Mouse (Mus musculus): Measurements from ENCODE around the gene Mcrip2. TPM values are rescaled to one million over a fixed set of nuclear protein-coding genes. Genes with fewer than 3 reads are reported as not detected.

Gene Mcrip2
- polyA plus RNA-seq, 1 experiment from 2014 or later, result 7.3 TPM

- no peak for DNase-seq (ENCODE audit: low spot score)
- WGBS, result 78% methylated on average over 8 of the region's 8 CpGs
- no peak overlapping the region for H3K9ac ChIP-seq (replicated peaks; ENCODE audit: low read length)
- H3K4me2 ChIP-seq (ENCODE audit: low read depth, low read length), result no peak overlapping the region
- no peak for ATAC-seq (replicated peaks; ENCODE audit: insufficient number of reproducible peaks, low FRiP score, low TSS enrichment, low read depth)
- no peak overlapping the region for H3K27ac ChIP-seq (replicated peaks; ENCODE audit: low read depth, low read length)
- no peaks in the 10 kb centered on the region for H3K27me3 ChIP-seq (ENCODE audit: control insufficient read depth, insufficient read depth, low read length)
- no peak overlapping the region for H3K4me3 ChIP-seq (ENCODE audit: low read depth, low read length)
- peaks cover 19% of the 10 kb centered on the region for H3K4me1 ChIP-seq (ENCODE audit: control insufficient read depth, insufficient read depth, low read length)
- no peaks in the 10 kb centered on the region; the same call in none of the 2 replicates for H3K36me3 ChIP-seq (replicated peaks; ENCODE audit: control insufficient read depth, insufficient read depth, low read depth, low read length)
- no peaks in the 10 kb centered on the region for H3K9me3 ChIP-seq (replicated peaks; ENCODE audit: control insufficient read depth, low read length)
Measured at GRCm38 (mm10) chr17:25879750-25880149, 11.2 kb upstream of the Mcrip2 start.

GRCm38 (mm10) chr17:25879261-25879660 lies 10.7 kb upstream of the Mcrip2 start:
- H3K27ac ChIP-seq (replicated peaks; ENCODE audit: low read depth, low read length), result no peak overlapping the region

GRCm38 (mm10) chr17:25878611-25879180 lies 10.1 kb upstream of the Mcrip2 start:
- 85% methylated on average over 19 of the region's 19 CpGs for WGBS
- Histone ChIP-seq H3K27ac (replicated peaks; ENCODE audit: low read depth, low read length) (no peak overlapping the region), H3K4me2 (ENCODE audit: low read depth, low read length) (no peak overlapping the region), H3K4me1 (ENCODE audit: control insufficient read depth, insufficient read depth, low read length) (peaks cover 19% of the 10 kb centered on the region), H3K9me3 (replicated peaks; ENCODE audit: control insufficient read depth, low read length) (no peaks in the 10 kb centered on the region), H3K27me3 (ENCODE audit: control insufficient read depth, insufficient read depth, low read length) (no peaks in the 10 kb centered on the region), H3K9ac (replicated peaks; ENCODE audit: low read length) (no peak overlapping the region), H3K4me3 (ENCODE audit: low read depth, low read length) (no peak overlapping the region), H3K36me3 (replicated peaks; ENCODE audit: control insufficient read depth, insufficient read depth, low read depth, low read length) (no peaks in the 10 kb centered on the region; the same call in none of the 2 replicates)
- no peak for DNase-seq (ENCODE audit: low spot score)
- no peak for ATAC-seq (replicated peaks; ENCODE audit: insufficient number of reproducible peaks, low FRiP score, low TSS enrichment, low read depth)

More at GRCm38 (mm10) chr17:25879261-25879660, 10.7 kb upstream of the Mcrip2 start:
- Histone ChIP-seq H3K9ac (replicated peaks; ENCODE audit: low read length) (no peak overlapping the region), H3K9me3 (replicated peaks; ENCODE audit: control insufficient read depth, low read length) (no peaks in the 10 kb centered on the region), H3K36me3 (replicated peaks; ENCODE audit: control insufficient read depth, insufficient read depth, low read depth, low read length) (no peaks in the 10 kb centered on the region; the same call in none of the 2 replicates), H3K27me3 (ENCODE audit: control insufficient read depth, insufficient read depth, low read length) (no peaks in the 10 kb centered on the region), H3K4me3 (ENCODE audit: low read depth, low read length) (no peak overlapping the region), H3K4me2 (ENCODE audit: low read depth, low read length) (no peak overlapping the region), H3K4me1 (ENCODE audit: control insufficient read depth, insufficient read depth, low read length) (peaks cover 19% of the 10 kb centered on the region)
- ATAC-seq (replicated peaks; ENCODE audit: insufficient number of reproducible peaks, low FRiP score, low TSS enrichment, low read depth), result no peak
- 48% methylated on average over 4 of the region's 4 CpGs for WGBS
- no peak for DNase-seq (ENCODE audit: low spot score)

DNA sequence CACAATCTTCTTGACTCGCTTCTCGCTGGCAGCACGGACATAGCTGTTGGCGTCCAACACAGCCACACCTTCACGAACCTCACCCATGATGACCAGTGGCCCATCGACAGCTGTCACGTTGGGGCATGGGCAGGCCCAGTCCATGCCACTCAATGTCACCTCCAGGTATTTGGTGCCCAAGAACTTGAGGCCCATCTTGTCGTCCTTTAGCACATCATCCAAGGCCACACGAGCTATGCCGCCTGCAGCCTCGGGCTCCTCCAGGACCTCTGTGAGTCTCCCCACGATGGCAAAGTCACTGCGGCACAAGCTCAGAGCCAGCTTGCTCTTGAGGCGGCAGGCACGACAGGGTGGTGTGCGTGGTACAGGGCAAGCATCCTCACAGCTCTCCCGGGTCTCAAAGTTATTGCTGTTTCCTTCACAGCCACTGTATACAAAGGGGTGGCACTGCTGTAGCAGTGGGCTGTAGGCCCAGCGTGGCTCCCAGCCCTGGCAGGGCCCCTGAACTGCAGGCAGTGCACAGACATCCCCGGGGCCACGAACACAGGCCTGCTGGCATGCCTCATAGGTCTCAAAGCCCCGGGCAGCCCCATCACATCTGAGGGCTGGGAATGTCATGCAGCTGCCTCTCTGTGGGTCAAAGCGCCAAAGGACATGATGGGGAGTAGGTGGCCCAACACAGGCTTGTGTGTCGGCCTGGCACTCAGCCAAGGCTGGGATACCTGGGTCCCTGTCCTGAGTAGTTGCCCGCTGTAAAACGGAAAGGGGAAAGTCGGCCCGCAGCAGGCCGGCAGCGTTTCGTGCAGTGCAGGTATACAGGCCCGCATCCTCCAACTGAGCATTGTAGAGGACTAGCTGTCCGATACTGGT lies 9.4 kb upstream of the Mcrip2 start:
- H3K4me2 ChIP-seq (ENCODE audit: low read depth, low read length), result no peak overlapping the region
- no peaks in the 10 kb centered on the region; the same call in none of the 2 replicates for H3K36me3 ChIP-seq (replicated peaks; ENCODE audit: control insufficient read depth, insufficient read depth, low read depth, low read length)
- H3K9me3 ChIP-seq (replicated peaks; ENCODE audit: control insufficient read depth, low read length), result no peaks in the 10 kb centered on the region
- H3K27ac ChIP-seq (replicated peaks; ENCODE audit: low read depth, low read length), result no peak overlapping the region
- H3K4me3 ChIP-seq (ENCODE audit: low read depth, low read length), result no peak overlapping the region
- DNase-seq (ENCODE audit: low spot score), result no peak
- H3K4me1 ChIP-seq (ENCODE audit: control insufficient read depth, insufficient read depth, low read length), result peaks cover 19% of the 10 kb centered on the region
- 92% methylated on average over 32 of the region's 32 CpGs for WGBS
- H3K9ac ChIP-seq (replicated peaks; ENCODE audit: low read length), result no peak overlapping the region
- no peak for ATAC-seq (replicated peaks; ENCODE audit: insufficient number of reproducible peaks, low FRiP score, low TSS enrichment, low read depth)
- H3K27me3 ChIP-seq (ENCODE audit: control insufficient read depth, insufficient read depth, low read length), result no peaks in the 10 kb centered on the region

DNA sequence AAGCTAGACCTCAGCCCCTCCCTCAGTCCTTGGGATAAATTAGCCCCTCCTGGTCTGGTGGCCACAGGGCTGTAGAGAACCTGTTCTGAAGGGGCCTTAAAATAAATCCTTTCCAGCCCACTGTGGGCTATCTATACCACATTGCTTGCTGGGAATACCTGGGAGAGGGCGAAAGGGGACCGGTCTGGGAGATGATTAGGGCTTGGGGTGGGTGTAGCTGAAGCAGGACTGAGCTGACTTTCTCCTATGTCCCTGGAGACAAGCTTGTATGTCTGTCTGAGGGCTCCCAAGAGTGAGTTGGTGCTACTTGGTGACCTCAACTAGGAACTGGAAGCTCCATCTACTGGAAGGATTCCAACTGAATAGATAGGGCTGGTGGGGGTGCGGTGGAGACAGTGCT lies 8.5 kb upstream of the Mcrip2 start:
- H3K4me3 ChIP-seq (ENCODE audit: low read depth, low read length), result no peak overlapping the region
- no peaks in the 10 kb centered on the region for H3K9me3 ChIP-seq (replicated peaks; ENCODE audit: control insufficient read depth, low read length)
- H3K9ac ChIP-seq (replicated peaks; ENCODE audit: low read length), result no peak overlapping the region
- peaks cover 17% of the 10 kb centered on the region for H3K4me1 ChIP-seq (ENCODE audit: control insufficient read depth, insufficient read depth, low read length)
- 93% methylated on average over 3 of the region's 3 CpGs for WGBS
- ATAC-seq (replicated peaks; ENCODE audit: insufficient number of reproducible peaks, low FRiP score, low TSS enrichment, low read depth) (no peak), DNase-seq (ENCODE audit: low spot score) (no peak)
- H3K36me3 ChIP-seq (replicated peaks; ENCODE audit: control insufficient read depth, insufficient read depth, low read depth, low read length), result no peaks in the 10 kb centered on the region; the same call in 1 of the 2 replicates
- H3K27me3 ChIP-seq (ENCODE audit: control insufficient read depth, insufficient read depth, low read length), result no peaks in the 10 kb centered on the region
- H3K4me2 ChIP-seq (ENCODE audit: low read depth, low read length), result no peak overlapping the region
- H3K27ac ChIP-seq (replicated peaks; ENCODE audit: low read depth, low read length), result no peak overlapping the region

- WGBS, result 54% methylated on average over 10 of the region's 10 CpGs
- no peaks in the 10 kb centered on the region for H3K27me3 ChIP-seq (ENCODE audit: control insufficient read depth, insufficient read depth, low read length)
- no peak overlapping the region for H3K27ac ChIP-seq (replicated peaks; ENCODE audit: low read depth, low read length)
- peak overlapping the region; percentile 92 for H3K4me2 ChIP-seq (ENCODE audit: low read depth, low read length)
- ATAC-seq (replicated peaks; ENCODE audit: insufficient number of reproducible peaks, low FRiP score, low TSS enrichment, low read depth) (no peak), DNase-seq (ENCODE audit: low spot score) (no peak)
- no peaks in the 10 kb centered on the region for H3K9me3 ChIP-seq (replicated peaks; ENCODE audit: control insufficient read depth, low read length)
- peak overlapping the region; percentile 76 for H3K9ac ChIP-seq (replicated peaks; ENCODE audit: low read length)
- peak overlapping the region; percentile 79 for H3K4me3 ChIP-seq (ENCODE audit: low read depth, low read length)
- H3K4me1 ChIP-seq (ENCODE audit: control insufficient read depth, insufficient read depth, low read length), result peaks cover 13% of the 10 kb centered on the region
- H3K36me3 ChIP-seq (replicated peaks; ENCODE audit: control insufficient read depth, insufficient read depth, low read depth, low read length), result no peaks in the 10 kb centered on the region; the same call in 1 of the 2 replicates
Measured at GRCm38 (mm10) chr17:25876347-25876915, 7.9 kb upstream of the Mcrip2 start.

DNA sequence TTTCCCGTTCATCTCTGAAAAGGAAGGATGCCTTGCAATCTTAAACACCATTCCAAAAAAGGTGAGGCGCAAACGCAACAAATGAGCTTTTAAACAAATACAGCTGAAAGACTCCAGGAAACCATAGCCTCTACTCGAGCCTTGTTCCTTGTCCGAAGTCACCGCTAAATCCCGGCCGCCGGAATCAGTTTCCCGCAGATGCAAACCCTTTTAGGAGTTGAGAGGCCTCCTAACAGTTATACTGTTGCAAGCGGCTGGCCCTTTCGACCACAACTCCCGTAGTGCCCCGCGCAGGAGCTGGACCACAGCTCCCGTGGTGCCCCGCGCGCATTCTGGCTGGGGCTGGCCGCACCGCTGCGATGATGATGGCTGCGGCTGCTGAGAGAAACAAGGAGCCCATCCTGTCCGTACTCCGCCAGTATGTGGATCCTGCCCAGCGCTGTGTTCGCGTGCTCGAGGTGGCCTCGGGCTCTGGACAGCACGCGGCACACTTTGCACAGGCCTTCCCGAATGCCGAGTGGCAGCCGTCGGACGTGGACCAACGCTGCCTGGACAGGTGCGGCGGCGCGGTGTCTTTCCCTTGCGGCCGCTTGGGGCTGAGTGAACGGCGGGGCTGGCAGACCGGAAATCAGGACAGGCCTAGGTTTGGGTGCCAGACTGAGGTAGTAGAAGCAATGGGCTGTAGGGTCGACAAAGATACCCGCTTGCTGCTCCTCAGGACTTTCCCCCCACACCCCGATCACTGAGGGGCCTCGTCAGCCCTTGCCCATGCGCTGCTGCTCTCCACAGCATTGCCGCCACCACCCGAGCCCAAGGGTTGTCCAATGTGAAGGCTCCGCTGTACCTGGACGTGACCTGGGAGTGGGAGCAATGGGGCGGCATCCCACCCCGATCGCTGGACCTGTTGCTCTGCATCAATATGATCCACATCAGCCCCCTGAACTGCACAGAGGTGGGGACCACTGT lies 6.9 kb upstream of the Mcrip2 start:
- Histone ChIP-seq H3K9ac (replicated peaks; ENCODE audit: low read length) (peak overlapping the region; percentile 76), H3K4me3 (ENCODE audit: low read depth, low read length) (peak overlapping the region; percentile 79), H3K27me3 (ENCODE audit: control insufficient read depth, insufficient read depth, low read length) (no peaks in the 10 kb centered on the region), H3K36me3 (replicated peaks; ENCODE audit: control insufficient read depth, insufficient read depth, low read depth, low read length) (no peaks in the 10 kb centered on the region; the same call in 1 of the 2 replicates), H3K4me2 (ENCODE audit: low read depth, low read length) (peak overlapping the region; percentile 92), H3K9me3 (replicated peaks; ENCODE audit: control insufficient read depth, low read length) (no peaks in the 10 kb centered on the region), H3K4me1 (ENCODE audit: control insufficient read depth, insufficient read depth, low read length) (peaks cover 5% of the 10 kb centered on the region; the same call in 1 of the 2 replicates), H3K27ac (replicated peaks; ENCODE audit: low read depth, low read length) (peak overlapping the region; percentile 78)
- peak; percentile 93 for DNase-seq (ENCODE audit: low spot score)
- under 1% methylated on average over 59 of the region's 59 CpGs for WGBS
- peak; percentile 89 for ATAC-seq (replicated peaks; ENCODE audit: insufficient number of reproducible peaks, low FRiP score, low TSS enrichment, low read depth)
